Mouse (Mus musculus): Measurements from ENCODE around the gene Ahcyl2.
A peak's percentile ranks its signal among the peaks of the same experiment; 100 is the strongest.

The Ahcyl2 gene

GRCm38 (mm10) chr6:29902256-29902655 is 134.4 kb downstream of the Ahcyl2 start:
- DNase-seq (ENCODE audit: extremely low read depth, low read depth, low spot score), result no peak

DNA sequence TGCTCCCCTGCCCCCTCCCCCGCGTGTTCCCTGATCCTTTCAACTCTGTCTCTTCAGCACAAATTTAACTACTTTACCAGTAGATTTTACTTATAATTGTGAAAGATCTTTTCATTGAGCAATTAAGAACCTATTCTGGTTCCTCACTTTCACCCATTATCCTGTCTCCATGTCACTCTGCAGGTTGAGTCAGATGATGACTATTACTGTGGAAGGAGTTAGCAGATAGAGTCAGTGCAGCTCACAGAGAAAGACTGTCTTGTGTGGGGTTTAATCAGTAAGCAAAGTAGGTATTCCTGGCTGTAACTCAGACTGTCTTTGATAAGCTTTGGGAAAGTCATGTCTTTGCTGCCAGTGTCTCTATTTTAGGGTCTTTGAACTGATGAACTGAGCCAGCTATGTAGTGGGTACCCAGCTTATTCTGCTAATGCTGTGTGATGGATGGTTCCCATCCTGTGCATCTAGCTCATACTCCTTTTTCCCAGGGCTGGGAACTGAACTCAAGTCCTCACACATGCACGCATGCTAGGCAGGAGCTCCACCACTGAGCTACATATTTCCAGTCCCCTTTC is 135.6 kb downstream of the Ahcyl2 start:
- no peak for DNase-seq (ENCODE audit: extremely low read depth, low read depth, low spot score)

GRCm38 (mm10) chr6:29904281-29904680 is 136.5 kb downstream of the Ahcyl2 start:
- no peak for DNase-seq (ENCODE audit: extremely low read depth, low read depth, low spot score)

DNA sequence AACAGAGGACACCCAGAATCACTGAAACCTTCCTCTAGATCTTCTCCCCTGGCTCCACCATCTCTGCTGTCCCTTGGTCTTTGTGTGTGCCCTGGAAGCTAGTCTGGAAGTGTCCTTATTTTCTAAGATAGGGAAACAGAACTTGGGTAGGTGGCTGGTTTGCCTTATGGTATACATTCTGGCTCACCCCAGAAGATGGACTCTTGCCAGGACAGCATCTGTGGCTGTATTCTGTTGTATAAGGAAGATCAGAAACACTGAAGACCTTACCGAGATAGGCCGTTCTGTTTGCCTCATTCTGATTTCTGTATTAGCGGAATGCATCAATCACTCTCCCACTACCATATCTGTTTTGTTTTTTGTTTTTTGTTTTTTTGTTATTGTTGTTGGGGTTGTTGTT is 142.8 kb downstream of the Ahcyl2 start:
- no peak for DNase-seq (ENCODE audit: extremely low read depth, low read depth, low spot score)

GRCm38 (mm10) chr6:29913673-29914072 is 145.9 kb downstream of the Ahcyl2 start:
- no peak for DNase-seq (ENCODE audit: extremely low read depth, low read depth, low spot score)

DNA sequence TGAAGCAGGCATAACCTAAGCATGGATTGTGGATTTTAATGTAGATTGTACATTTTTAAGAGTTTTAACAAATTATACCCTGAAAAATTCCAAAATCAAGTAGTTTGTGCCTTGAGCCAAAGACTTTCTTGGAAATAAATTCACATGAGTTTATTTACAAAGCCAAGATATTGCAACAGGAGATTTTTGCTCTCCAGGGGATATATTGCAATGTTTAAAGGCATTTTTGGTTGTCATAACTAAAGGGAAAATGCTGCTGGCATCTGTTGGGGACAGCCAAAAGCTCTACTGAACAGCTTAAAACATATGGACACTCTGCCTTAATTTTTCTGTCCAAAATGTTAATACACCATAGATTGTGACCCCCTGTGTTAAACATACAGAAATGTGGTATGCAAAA is 146.3 kb downstream of the Ahcyl2 start:
- DNase-seq (ENCODE audit: extremely low read depth, low read depth, low spot score), result no peak

- DNase-seq (ENCODE audit: extremely low read depth, low read depth, low spot score), result no peak
Observed at GRCm38 (mm10) chr6:29915836-29916235, 148.0 kb downstream of the Ahcyl2 start.

DNA sequence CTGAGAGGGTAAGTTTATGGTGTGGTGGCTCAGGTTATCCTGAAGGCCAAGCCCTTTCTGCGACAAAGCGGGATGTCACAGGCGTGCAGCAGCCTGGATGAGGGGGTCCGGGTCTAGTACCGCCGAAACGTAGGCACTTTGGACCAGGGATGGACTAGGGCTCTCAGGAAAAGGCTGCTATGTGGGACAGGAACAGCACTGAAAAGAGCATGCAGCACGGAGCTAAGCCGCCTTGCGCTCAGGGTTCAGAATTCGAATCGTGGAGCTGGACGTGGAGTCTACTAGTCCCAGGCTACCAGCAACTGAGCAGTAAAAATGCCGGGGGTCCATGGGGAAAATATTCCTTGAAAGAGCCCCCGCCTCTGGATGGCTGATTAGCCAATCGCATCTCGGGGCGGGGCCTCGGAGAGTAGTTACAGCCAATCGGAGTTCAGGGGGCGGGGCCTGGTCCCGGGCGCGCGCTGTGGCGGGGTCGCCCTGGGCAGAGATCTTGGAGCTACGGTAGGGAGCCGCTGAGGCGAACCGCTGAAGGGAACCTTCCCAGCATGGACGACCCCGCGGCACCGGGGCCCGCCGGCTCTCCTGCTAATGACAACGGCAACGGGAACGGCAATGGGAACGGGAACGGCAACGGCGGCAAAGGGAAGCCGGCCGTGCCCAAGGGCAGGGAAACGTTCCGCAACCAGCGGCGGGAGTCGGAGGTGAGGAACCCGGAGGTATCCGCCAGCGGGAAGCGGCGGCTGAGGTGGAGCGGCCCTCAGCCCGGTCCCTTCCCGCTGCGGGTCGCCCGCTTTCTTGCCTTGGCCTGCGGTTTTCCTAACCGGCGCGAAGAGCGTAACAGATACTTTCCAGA is 148.9 kb downstream of the Ahcyl2 start, which contains the start of gene Strip2:
Gene Strip2 (plus strand): TSS at position 483 of the 853 bp plus-strand sequence.
- DNase-seq (ENCODE audit: extremely low read depth, low read depth, low spot score), result no peak

DNA sequence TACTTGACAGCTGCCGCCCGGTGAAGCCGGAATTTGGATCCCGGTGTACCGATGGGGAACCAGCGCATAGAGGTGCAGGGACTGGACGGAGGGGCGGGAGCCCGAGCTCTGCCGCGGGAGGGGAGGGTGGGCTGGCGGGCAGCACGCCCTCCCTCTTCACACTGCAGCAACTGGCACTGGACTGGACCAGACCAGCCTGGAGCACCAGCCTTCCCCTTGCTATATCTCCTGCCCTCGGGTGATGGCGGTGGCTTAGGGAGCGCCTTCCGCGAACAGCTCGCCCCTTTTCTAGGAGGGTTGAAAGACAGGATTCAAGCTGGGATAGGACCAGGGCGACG is 149.5 kb downstream of the Ahcyl2 start:
- no peak for DNase-seq (ENCODE audit: extremely low read depth, low read depth, low spot score)

DNA sequence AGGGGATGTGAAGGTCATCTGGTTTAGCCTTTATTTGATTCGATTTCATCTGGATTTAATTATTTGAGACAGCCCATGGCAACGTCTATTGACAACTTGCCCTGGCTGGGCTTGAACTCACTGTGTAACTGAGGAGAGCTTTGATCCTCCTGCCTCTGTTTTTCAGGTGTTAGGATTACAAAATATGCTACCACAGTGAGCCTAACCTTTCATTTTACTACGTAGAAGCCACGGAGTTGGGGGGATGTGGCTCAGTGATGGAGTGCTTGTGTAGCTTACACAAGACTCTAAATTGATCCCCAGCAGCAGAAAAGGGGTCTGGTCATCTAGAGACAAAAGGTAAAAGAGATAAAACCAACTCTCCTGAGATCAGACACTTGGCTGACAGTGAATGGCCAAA is 150.1 kb downstream of the Ahcyl2 start:
- DNase-seq (ENCODE audit: extremely low read depth, low read depth, low spot score), result no peak

DNA sequence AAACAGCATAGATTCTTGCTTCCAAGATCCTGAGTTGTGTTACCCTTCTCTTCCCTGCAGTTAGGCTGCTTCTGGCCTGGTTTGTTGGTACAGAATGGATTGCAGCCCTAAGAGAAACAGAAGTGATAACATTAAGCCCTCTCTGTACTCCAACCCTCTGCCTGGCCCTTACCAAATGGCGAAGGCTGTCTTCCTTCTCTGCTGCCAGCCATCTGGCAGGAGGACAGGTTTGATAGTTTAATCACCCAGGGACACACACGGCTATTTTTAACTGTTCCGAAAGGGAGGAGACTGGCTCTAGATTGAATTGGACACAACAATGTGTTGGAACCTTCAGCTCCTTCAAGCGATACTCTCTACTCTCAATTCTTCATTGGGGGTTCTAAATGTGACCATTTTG is 155.7 kb downstream of the Ahcyl2 start:
- no peak for DNase-seq (ENCODE audit: extremely low read depth, low read depth, low spot score)

DNA sequence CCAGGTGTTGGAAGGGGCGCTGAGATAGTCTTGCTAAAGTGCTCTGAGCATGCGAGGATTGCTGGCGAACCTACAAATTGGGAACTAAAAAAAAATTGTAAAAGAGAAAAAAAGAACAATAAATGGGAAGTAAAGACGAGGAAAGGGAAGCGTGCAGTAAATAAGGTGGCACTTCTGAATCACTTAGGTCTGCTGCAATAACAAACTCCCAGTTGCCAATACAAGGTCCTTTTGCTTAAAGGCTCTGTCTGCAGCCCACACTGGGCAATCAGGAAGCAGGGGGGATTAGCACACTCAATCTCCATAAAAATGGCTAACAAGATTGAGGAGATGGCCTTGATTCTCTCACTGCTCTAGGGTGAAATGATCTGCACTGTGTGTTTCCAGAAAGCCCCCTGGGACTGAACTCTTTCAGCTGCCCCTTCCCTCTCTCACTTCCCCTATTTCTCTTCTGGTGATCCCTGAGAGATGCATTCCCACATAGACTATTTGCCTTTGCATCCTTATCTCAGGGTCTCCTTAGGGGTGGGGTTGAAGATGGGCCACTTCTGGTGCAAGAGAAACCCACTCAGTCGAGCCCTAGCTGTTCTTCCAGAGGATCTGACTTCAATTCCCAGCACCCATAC is 157.9 kb downstream of the Ahcyl2 start:
- no peak for DNase-seq (ENCODE audit: extremely low read depth, low read depth, low spot score)

- DNase-seq (ENCODE audit: extremely low read depth, low read depth, low spot score), result no peak
Observed at GRCm38 (mm10) chr6:29930087-29930486, 162.3 kb downstream of the Ahcyl2 start.

GRCm38 (mm10) chr6:29930665-29931064 is 162.9 kb downstream of the Ahcyl2 start:
- DNase-seq (ENCODE audit: extremely low read depth, low read depth, low spot score), result no peak

GRCm38 (mm10) chr6:29931181-29931580 is 163.4 kb downstream of the Ahcyl2 start:
- no peak for DNase-seq (ENCODE audit: extremely low read depth, low read depth, low spot score)

GRCm38 (mm10) chr6:29935741-29936140 is 167.9 kb downstream of the Ahcyl2 start:
- peak; percentile 30 for DNase-seq (ENCODE audit: extremely low read depth, low read depth, low spot score)

GRCm38 (mm10) chr6:29940428-29940827 is 172.6 kb downstream of the Ahcyl2 start:
- no peak for DNase-seq (ENCODE audit: extremely low read depth, low read depth, low spot score)

DNA sequence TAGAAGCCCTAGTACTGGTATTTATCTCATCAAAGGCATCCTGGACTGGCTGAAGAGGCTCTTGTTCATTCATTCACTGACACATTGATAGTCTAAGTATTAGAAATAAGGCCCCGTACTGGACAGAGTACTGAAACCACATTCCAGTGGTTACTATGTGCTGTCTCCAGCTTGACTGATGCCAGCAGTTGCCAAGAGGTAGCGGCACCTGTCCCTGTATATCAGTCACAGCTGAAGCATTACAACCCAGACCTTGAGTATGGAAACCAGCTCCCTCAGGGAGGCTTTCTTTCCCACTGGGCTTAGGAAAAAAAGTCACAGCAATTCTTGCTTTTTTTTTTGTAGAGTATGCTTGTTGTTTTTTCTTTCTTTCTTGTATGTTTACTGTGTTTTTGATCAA is 173.2 kb downstream of the Ahcyl2 start:
- no peak for DNase-seq (ENCODE audit: extremely low read depth, low read depth, low spot score)

- no peak for DNase-seq (ENCODE audit: extremely low read depth, low read depth, low spot score)
Observed at GRCm38 (mm10) chr6:29944465-29944864, 176.7 kb downstream of the Ahcyl2 start.

DNA sequence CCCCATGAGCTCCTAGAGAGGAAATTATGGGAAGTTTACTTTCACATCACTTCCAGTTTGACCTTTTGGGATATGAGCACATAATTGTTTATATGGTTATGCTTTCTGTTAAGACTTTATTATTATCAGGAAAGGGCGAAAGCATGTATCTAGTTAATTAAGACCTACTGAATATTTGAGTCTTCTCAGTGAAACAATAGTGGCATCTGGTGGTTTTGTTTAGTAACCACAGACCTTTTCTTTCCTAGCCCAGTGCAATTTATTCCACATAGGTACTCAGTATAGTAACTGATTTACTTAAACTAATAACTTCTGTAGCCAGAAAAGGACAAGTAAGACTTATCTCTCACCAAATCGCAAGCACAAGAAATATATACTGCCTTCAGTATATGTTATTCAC is 178.8 kb downstream of the Ahcyl2 start:
- DNase-seq (ENCODE audit: extremely low read depth, low read depth, low spot score), result no peak

DNA sequence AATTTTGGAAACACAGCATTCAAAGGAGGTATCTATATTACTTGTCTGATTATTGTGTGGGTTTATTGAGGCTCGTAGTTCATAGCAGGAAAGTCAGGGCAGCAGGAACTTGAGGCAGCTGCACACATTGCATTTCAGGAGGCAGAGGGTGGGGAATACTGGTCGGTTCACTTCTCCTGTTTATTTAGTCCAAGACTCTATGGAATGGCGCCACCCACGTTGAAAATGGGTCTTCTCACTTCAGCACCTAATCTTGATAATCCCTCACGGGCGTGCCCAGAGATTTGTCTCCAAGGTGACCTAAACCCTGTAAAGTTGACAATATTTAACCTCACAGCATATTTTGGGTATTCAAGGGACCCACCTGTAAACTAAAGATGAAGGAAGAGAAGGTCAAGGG is 180.0 kb downstream of the Ahcyl2 start:
- DNase-seq (ENCODE audit: extremely low read depth, low read depth, low spot score), result no peak

- DNase-seq (ENCODE audit: extremely low read depth, low read depth, low spot score), result no peak
Observed at GRCm38 (mm10) chr6:29956749-29957148, 188.9 kb downstream of the Ahcyl2 start.
